Mouse (Mus musculus) kidney, adult 2 months (tissue): ENCODE data around the gene Fhit.

Source experiments
- CTCF ChIP-seq: fragments of 200-500 bp; conservative IDR thresholded peaks from 2 replicates; pipeline ENCODE4 v1.5.1; 2011; ENCODE audit warnings: low read depth, mild to moderate bottlenecking, control low read depth, low read length, moderate library complexity, mixed read lengths; ENCODE audit not compliant: insufficient read depth, insufficient read length
- POLR2A ChIP-seq: fragments of 200-500 bp; IDR thresholded peaks from one replicate; pipeline ENCODE4 v1.6.1; 2011; ENCODE audit warnings: low read depth, low read length, control low read depth

GRCm38 (mm10) chr14:10213216-10213615 lies 948.6 kb downstream of the Fhit start:
- TF ChIP-seq CTCF = no peak
- TF ChIP-seq POLR2A = no peak
